ENCODE assay signal across 15 mouse cellular contexts in the genomic region with DNA sequence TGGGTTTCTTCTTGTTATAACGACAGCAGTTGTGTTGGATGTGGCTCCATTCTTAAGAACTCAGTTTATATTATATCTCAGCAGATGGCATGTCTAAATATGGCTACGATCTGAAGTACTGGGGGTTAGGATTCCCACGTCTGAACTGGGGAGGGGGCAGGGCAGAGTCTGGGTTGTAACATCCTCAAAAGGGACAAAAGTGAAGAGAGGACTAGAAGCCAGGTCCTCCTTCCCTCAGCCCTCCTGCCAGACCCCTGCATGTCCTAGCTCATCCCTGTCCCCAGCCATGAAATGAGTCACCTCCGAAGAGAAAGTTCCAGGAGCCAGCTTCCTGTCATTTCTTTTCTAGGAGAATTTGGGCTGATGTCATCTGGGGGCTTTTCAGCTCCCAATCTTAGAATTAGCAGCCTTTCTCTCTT.
DNase-seq lines count a peak whose midpoint lies in the region; ATAC-seq and TF ChIP-seq lines count a peak whose summit lies in the region.
"Had no signal": no experiment of that assay in that cellular context is flagged by ENCODE, and none has a peak within 500 bp of the region (broad histone marks: within the 10 kb centered on the region; RNA-seq: fewer than 3 reads in every experiment).

No protein-coding gene starts in this region.

- TF ChIP-seq POLR2A in brain, embryonic 14.5 days (IDR thresholded peaks at IDR 0.05; ENCODE audit: borderline replicate concordance, extremely low read depth, insufficient read depth, insufficient read length, poor library complexity, severe bottlenecking), result no peak

- TF ChIP-seq CTCF in brain, embryonic 14.5 days (IDR thresholded peaks at IDR 0.05; ENCODE audit: borderline replicate concordance, extremely low read depth, insufficient read depth, insufficient read length), result no peak

- intact Hi-C loops in heart, postnatal 10 days (cut with DNase I), result no loop called here
- intact Hi-C loops in heart, postnatal 14 days (cut with DNase I), result no loop called here

- no peak for ATAC-seq in megakaryocyte, adult 5-6 weeks (ENCODE audit: poor library complexity, severe bottlenecking)
- ATAC-seq: midbrain, embryonic 13.5 days had no signal

- DNase-seq in heart, postnatal 10 days, result peak; percentile 3 to 4
- DNase-seq in heart, postnatal 14 days, result no peak
- peak; percentile 29 for DNase-seq in brain, embryonic 14.5 days (ENCODE audit: low read depth)
- peak; percentile 24 to 49 for DNase-seq in frontal cortex, postnatal 25 days (ENCODE audit: low spot score in 2 of 2)
- DNase-seq in right cerebral cortex, adult 2 months (ENCODE audit: low spot score in 2 of 2), result peak; percentile 68 to 70
- DNase-seq in gastrocnemius, postnatal 4 days (ENCODE audit: low spot score in 2 of 2), result no peak
- DNase-seq in cerebellum, postnatal 25 days, result no peak
- DNase-seq: adrenal gland, postnatal 36 days; B cell, adult 2 months; cerebellum, adult 8-10 months; heart, postnatal 36 days; kidney, adult 2 months; liver, embryonic 13.5 days had no signal

Comparison
In these comparisons a context has a peak if more than half of its experiments do, and no peak if none do; other contexts are left out.
1. DNase-seq: peak in heart, postnatal 10 days (2 of 2), brain, embryonic 14.5 days (single experiment), frontal cortex, postnatal 25 days (2 of 2) and right cerebral cortex, adult 2 months (2 of 2); none in heart, postnatal 14 days (0 of 2), gastrocnemius, postnatal 4 days (0 of 2) and cerebellum, postnatal 25 days (0 of 2).